Mouse (Mus musculus) thymus, postnatal 0 days (tissue): ENCODE measurements at regions not wholly inside any gene's neighbourhood (a gene's known extent, or its start where the extent isn't known, plus 50 kb on each side); places are given as distances from the start of the nearest gene placed in this dataset.

Experiments used
- DNase-seq: peaks from one replicate; pipeline ENCODE4 v3.0.0-alpha.2; 2015; ENCODE audit warnings: low spot score

GRCm38 (mm10) chr13:6255303-6255702, 292.6 kb upstream of the Pitrm1 start:
- no peak for DNase-seq

GRCm38 (mm10) chr13:6255728-6256496, 292.0 kb upstream of the Pitrm1 start:
- no peak for DNase-seq

- no peak for DNase-seq
Observed at GRCm38 (mm10) chr13:6258456-6258855, 289.5 kb upstream of the Pitrm1 start.

- no peak for DNase-seq
Observed at GRCm38 (mm10) chr13:6260321-6260865, 287.6 kb upstream of the Pitrm1 start.

GRCm38 (mm10) chr13:6261458-6261857, 286.5 kb upstream of the Pitrm1 start:
- DNase-seq: no peak

- DNase-seq: no peak
Observed at GRCm38 (mm10) chr13:6270546-6270945, 277.4 kb upstream of the Pitrm1 start.

GRCm38 (mm10) chr13:6272932-6273331, 275.0 kb upstream of the Pitrm1 start:
- DNase-seq: no peak

- no peak for DNase-seq
Observed at GRCm38 (mm10) chr13:6280073-6280472, 267.9 kb upstream of the Pitrm1 start.

GRCm38 (mm10) chr13:6288109-6288508, 259.8 kb upstream of the Pitrm1 start:
- DNase-seq: no peak

- DNase-seq: peak; percentile 14
Observed at GRCm38 (mm10) chr13:6292098-6292497, 255.9 kb upstream of the Pitrm1 start.

- no peak for DNase-seq
Observed at GRCm38 (mm10) chr13:6305718-6306117, 242.2 kb upstream of the Pitrm1 start.

GRCm38 (mm10) chr13:6306616-6306988, 241.3 kb upstream of the Pitrm1 start:
- DNase-seq: no peak

- DNase-seq: no peak
Observed at GRCm38 (mm10) chr13:6306989-6307917, 240.7 kb upstream of the Pitrm1 start.

- DNase-seq: no peak
Observed at GRCm38 (mm10) chr13:6316201-6316600, 231.7 kb upstream of the Pitrm1 start.

GRCm38 (mm10) chr13:6323948-6324347, 224.0 kb upstream of the Pitrm1 start:
- DNase-seq: no peak

- DNase-seq: no peak
Observed at GRCm38 (mm10) chr13:6330320-6330950, 217.5 kb upstream of the Pitrm1 start.

GRCm38 (mm10) chr13:6340157-6340556, 207.8 kb upstream of the Pitrm1 start:
- no peak for DNase-seq

GRCm38 (mm10) chr13:6341102-6341737, 206.7 kb upstream of the Pitrm1 start:
- DNase-seq: no peak

GRCm38 (mm10) chr13:6365169-6365568, 182.8 kb upstream of the Pitrm1 start:
- no peak for DNase-seq

GRCm38 (mm10) chr13:6367661-6368060, 180.3 kb upstream of the Pitrm1 start:
- DNase-seq: no peak

- no peak for DNase-seq
Observed at GRCm38 (mm10) chr13:6374570-6375173, 173.3 kb upstream of the Pitrm1 start.
